Mouse (Mus musculus) G1E (cell line): Measurements from ENCODE around the gene Tmem159.

ENCODE experiments used
- CTCF ChIP-seq: IDR thresholded peaks from 2 replicates; pipeline ENCODE4 v1.5.1; 2012; ENCODE audit warnings: low read depth, low read length, inconsistent platforms, mixed read lengths
- GATA1 ChIP-seq: IDR thresholded peaks from 2 replicates; pipeline ENCODE4 v1.6.1; 2012; ENCODE audit warnings: borderline replicate concordance, low read length, inconsistent platforms, mixed read lengths
- POLR2AphosphoS5 ChIP-seq: IDR thresholded peaks from 2 replicates; pipeline ENCODE4 v1.6.1; 2012; ENCODE audit warnings: low read depth, low read length, inconsistent platforms; ENCODE audit not compliant: insufficient replicate concordance

- TF ChIP-seq CTCF (no peak), POLR2AphosphoS5 (no peak), GATA1 (no peak)
Measured at GRCm38 (mm10) chr7:120069164-120069563, 33.0 kb upstream of the Tmem159 start.
